Mouse (Mus musculus) MEL (cell line): Measurements from ENCODE around the gene Tnfaip2.

ENCODE experiments used
- ELF1 ChIP-seq: IDR thresholded peaks from 2 replicates; pipeline ENCODE4 v1.6.1; 2014; ENCODE audit warnings: low read depth, mild to moderate bottlenecking, inconsistent platforms, low read length, improper control_type of control experiment, moderate library complexity
- NRF1 ChIP-seq: IDR thresholded peaks from 2 replicates; pipeline ENCODE4 v1.6.1; 2014; ENCODE audit warnings: low read depth, mild to moderate bottlenecking, inconsistent platforms, low read length, improper control_type of control experiment, moderate library complexity; ENCODE audit not compliant: poor library complexity, insufficient read depth, severe bottlenecking
- POLR2A ChIP-seq, 2 experiments: IDR thresholded peaks; 2 replicates each; pipeline ENCODE4 v1.6.1; 2011 to 2012; ENCODE audit warnings: low read length in 2 of 2, mild to moderate bottlenecking in 2 of 2, control low read depth in 1 of 2, improper control_type of control experiment in 1 of 2, low read depth in 1 of 2, moderate library complexity in 1 of 2; ENCODE audit not compliant: control insufficient read depth in 1 of 2, insufficient read depth in 1 of 2, poor library complexity in 1 of 2
- POLR2AphosphoS2 ChIP-seq: IDR thresholded peaks from 2 replicates; pipeline ENCODE4 v1.6.1; 2011; ENCODE audit warnings: low read length, improper control_type of control experiment
- TCF12 ChIP-seq: IDR thresholded peaks from 2 replicates; pipeline ENCODE4 v1.6.1; 2014; ENCODE audit warnings: low read depth, mild to moderate bottlenecking, inconsistent platforms, low read length, improper control_type of control experiment, moderate library complexity

DNA sequence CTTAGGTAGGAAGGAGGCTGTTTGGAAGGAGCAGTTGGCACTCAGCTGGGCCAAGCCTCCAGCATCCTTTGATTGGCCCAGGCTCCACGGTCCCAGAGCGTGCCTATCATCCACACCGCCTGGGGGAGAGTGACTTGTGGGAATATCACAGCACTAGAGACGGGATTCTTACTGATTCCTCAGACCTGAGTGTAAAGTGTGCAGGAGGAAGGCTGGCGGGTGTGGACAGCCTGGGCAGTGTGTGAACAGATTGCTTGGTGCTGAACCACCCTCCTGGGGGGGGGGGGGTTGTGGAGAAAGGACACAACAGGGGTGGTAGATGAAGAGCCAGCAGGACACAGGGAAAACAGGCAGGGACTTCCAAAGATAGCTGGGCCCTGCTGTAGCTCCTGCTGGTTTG lies 4.5 kb downstream of the Tnfaip2 start:
- TF ChIP-seq POLR2A (IDR thresholded peaks at IDR 0.05; ENCODE audit: control insufficient read depth in 1 of 2, insufficient read depth in 1 of 2, low read depth in 1 of 2, low read length in 2 of 2, poor library complexity in 1 of 2), result no peak
- no peak for TF ChIP-seq POLR2AphosphoS2
- no peak for TF ChIP-seq ELF1
- TF ChIP-seq NRF1, result no peak
- TF ChIP-seq TCF12, result no peak
